Mouse (Mus musculus): ENCODE results near the gene Igflr1. TPM values are rescaled to one million over a fixed set of nuclear protein-coding genes. Genes with fewer than 3 reads are reported as not detected.

Igflr1 gene
- polyA plus RNA-seq, 1 experiment from 2014 or later: not detected

DNA sequence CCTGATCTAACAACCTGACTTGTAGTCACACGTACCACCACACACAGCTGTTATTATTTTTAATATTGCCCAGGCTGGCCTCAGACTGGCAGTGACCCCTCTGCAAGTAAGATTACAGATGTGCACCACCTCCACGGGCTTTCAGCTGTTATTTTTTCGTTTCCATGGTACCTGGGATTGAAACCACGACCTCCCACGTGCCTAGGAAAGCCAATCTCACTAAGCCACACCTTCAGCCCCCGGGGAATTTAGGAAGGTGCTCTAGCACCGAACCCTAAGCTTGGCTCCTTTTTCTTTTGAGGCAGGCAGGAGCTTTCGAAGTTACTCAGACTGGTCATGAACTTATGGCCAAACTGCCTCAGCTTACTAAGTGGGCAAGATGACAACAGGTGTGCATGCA lies 39.2 kb downstream of the Igflr1 start:
- no peak overlapping the region for H3K27ac ChIP-seq
- no peaks in the 10 kb centered on the region for H3K36me3 ChIP-seq (ENCODE audit: inconsistent target)
- H3K4me3 ChIP-seq (ENCODE audit: inconsistent target): no peak overlapping the region
- 46% methylated on average over 8 of the region's 8 CpGs for WGBS (ENCODE audit: missing documents)
- no peaks in the 10 kb centered on the region for H3K79me2 ChIP-seq (ENCODE audit: inconsistent target)

DNA sequence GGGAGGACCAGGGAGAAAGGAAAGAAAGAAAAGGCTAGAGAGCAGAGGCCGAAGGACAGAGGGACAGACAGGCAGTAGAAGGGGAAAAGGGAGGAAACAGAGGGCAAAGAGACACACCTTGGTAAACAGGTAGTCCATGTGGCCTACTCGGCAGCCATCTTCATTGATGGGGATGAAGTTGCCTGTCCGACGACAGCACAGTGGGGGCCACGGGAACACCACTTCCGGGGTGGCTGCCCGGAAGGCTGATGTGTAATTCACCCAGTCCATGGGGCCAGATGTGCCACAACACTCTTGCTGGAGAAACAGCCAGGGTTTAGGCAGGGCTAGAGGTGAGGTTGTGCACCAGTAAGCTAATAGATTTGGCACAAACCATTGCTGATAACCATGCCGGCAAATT lies 39.7 kb downstream of the Igflr1 start:
- no peak overlapping the region for H3K4me3 ChIP-seq (ENCODE audit: inconsistent target)
- no peaks in the 10 kb centered on the region for H3K79me2 ChIP-seq (ENCODE audit: inconsistent target)
- H3K36me3 ChIP-seq (ENCODE audit: inconsistent target): no peaks in the 10 kb centered on the region
- no peak overlapping the region for H3K27ac ChIP-seq
- WGBS (ENCODE audit: missing documents): 87% methylated on average over 8 of the region's 8 CpGs

DNA sequence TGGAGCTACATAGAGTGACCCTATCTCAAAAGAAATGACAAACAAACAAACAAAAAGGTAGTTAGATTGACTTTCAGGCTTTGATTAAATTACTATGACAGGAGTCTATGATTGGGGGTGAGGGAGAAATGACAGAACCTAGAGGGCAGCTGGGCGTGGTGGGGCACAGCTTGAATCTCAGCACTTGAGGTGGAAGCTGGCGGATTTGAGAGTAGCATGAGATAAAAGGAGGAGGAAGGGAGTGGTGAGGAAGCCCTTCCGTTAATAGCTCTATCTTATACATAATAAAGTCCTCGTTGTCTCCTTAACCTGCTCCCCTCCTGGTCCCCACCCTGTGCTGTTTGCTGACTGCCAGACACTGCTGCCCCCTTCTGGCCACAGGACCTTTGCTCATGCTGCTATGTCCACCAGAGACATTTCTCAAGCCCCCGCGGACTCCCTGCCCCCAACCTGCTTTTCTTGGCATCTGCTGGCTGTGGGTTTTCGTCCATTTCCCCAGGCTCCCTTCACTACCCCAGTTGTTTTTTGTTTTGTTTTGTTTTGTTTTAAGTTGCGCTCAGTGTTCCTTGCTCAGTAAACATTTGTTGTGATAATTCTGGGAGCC lies 42.6 kb downstream of the Igflr1 start:
- H3K79me2 ChIP-seq (ENCODE audit: inconsistent target): no peaks in the 10 kb centered on the region
- 31% methylated on average over 8 of the region's 8 CpGs for WGBS (ENCODE audit: missing documents)
- H3K4me3 ChIP-seq (ENCODE audit: inconsistent target): no peak overlapping the region
- no peak overlapping the region for H3K27ac ChIP-seq
- H3K36me3 ChIP-seq (ENCODE audit: inconsistent target): no peaks in the 10 kb centered on the region

DNA sequence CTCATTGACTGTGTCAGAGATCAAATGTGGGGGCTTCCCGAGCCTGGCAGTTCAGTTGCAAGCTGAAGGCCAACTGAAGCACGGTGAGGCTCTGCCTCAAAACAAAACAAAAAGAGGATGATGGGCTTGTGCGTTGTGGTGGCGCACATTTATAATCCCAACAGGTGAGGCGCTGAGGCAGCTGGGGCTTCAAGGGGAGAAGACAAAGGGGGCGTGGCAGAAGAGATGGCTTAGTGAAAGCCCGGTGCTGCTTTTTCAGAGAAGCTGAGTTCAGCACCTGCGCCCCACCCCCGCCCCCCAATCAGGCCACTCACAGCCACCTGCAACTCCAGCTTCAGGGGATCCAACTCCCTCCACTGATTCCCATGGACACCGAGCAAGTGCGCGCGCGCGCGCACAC lies 43.2 kb downstream of the Igflr1 start:
- WGBS (ENCODE audit: missing documents): 59% methylated on average over 16 of the region's 16 CpGs

DNA sequence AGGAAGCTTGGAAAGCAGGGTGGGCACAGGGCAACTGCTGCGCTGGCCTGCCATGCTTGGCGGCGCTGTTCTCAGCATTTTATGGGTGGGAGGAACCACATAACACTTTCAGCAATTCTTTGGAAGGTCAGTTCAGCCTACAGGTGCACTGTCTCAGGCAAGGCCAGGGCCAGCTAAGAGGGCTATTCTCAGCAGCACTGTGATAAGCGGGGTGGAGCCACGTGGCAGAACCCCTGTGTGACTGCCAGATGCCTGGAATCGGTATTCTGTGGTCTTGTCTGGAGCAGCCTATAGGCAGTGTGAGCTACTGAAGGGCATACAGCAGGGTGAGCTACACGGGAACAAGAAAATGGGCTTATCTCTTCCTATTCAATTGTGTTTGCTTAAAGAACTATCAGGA lies 44.8 kb downstream of the Igflr1 start:
- no peaks in the 10 kb centered on the region for H3K36me3 ChIP-seq (ENCODE audit: inconsistent target)
- H3K79me2 ChIP-seq (ENCODE audit: inconsistent target): no peaks in the 10 kb centered on the region
- 73% methylated on average over 7 of the region's 7 CpGs for WGBS (ENCODE audit: missing documents)
- no peak overlapping the region for H3K27ac ChIP-seq
- no peak overlapping the region for H3K4me3 ChIP-seq (ENCODE audit: inconsistent target)

More for the DNA sequence above, 43.2 kb downstream of the Igflr1 start:
- Histone ChIP-seq H3K79me2 (ENCODE audit: inconsistent target) (no peaks in the 10 kb centered on the region), H3K27ac (no peak overlapping the region), H3K4me3 (ENCODE audit: inconsistent target) (no peak overlapping the region), H3K36me3 (ENCODE audit: inconsistent target) (no peaks in the 10 kb centered on the region)

DNA sequence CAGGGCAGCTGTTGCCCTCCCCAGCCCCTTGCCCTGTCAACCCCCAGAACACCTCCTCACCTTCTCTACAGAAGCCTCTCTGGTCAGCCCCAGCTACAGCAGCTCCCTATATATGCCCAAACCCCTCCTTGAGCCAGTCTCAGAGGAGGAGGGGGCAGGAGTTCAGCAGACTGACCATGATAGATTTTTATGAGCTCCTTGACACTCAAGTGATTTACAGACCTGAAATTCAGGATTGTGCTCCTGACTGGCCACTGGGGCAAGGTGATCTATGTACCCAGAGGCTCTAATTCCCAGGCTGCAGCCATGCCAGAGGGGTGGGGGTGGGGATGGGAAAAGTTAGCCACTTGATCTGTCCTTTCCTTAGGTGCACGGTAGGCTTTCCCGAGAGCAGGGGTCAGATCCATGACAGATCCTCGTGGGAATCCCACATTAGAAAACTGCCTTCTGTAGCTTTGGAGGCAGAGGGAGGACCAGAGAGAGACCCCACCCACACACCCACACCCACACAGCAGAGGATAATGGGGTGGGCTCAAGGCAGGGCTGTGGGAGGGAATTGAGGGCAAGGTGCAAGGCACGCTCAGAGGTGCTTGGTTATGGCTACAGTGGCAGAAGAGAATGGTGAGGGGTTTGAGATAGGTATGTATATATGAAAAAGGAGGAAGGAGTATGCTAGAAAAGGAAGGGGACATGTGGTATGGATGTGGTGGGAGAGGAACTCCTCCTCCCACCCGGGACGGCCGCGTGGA lies 47.6 kb downstream of the Igflr1 start, which contains the start of gene Upk1a:
Gene Upk1a (minus strand): TSS at position 194 of the 749 bp plus-strand sequence.
- 92% methylated on average over 4 of the region's 8 CpGs for WGBS (ENCODE audit: missing documents)
- no peak within 1 kb of the TSS for H3K4me3 ChIP-seq (ENCODE audit: inconsistent target)

DNA sequence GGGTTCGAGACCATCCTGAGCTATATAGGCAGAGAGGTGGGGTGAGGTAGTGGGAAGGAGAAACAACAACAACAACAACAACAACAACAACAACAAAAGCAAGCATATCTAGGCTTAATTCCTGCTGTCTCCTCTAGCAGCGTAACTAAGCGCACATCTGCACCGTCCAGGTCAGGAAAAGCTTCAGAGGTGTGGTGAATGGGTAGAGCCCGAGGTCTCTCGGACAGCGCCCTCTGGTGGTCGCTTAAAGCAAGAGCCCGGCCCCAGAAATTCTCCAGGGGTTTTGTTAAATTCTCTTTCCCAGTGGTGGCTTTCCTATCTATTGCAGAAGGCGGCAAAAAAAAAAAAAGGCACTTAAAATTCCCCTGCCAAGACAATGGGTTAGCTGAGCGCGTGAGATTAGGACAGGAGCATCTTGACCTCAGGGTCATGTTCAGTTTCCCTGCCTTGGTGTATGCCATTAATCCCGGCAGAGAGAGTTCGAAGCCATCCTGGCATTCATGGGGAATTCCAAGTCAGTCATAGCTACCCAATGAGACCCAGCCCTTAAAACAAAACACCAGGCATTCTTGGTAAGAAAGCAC lies 48.4 kb downstream of the Igflr1 start:
- no peak overlapping the region for H3K4me3 ChIP-seq (ENCODE audit: inconsistent target)
- 20% methylated on average over 14 of the region's 14 CpGs for WGBS (ENCODE audit: missing documents)
- no peak overlapping the region for H3K27ac ChIP-seq
- peaks cover 28% of the 10 kb centered on the region for H3K36me3 ChIP-seq (ENCODE audit: inconsistent target)
- no peaks in the 10 kb centered on the region for H3K79me2 ChIP-seq (ENCODE audit: inconsistent target)

More for the DNA sequence above, 47.6 kb downstream of the Igflr1 start, which contains the start of gene Upk1a:
- no peaks in the 10 kb centered on the region for H3K79me2 ChIP-seq (ENCODE audit: inconsistent target)
- peaks cover 20% of the 10 kb centered on the region for H3K36me3 ChIP-seq (ENCODE audit: inconsistent target)
- no peak within 1 kb of the TSS for H3K27ac ChIP-seq

DNA sequence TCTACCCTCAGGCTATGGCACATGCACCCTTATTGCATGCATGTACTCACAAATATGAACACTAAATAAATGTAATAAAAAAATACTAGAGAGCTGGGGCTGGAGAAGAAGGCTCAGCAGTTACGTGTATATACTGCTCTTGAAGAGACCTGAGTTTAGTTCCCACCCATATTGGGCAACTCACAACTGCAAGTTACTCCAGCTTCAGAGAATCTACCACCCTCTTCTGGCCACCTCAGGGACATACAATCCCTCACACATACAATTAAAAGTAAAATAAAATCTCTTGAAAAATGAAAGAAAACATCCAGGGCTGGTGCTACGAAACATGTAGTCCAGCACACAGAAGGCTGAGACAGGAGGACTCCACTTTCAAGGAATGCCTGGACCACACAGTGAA lies 49.2 kb downstream of the Igflr1 start:
- Histone ChIP-seq H3K4me3 (ENCODE audit: inconsistent target) (no peak overlapping the region), H3K79me2 (ENCODE audit: inconsistent target) (peaks cover 2% of the 10 kb centered on the region; the same call in 1 of the 2 replicates), H3K27ac (no peak overlapping the region), H3K36me3 (ENCODE audit: inconsistent target) (peaks cover 36% of the 10 kb centered on the region)
- WGBS (ENCODE audit: missing documents): 47% methylated on average over 2 of the region's 2 CpGs

DNA sequence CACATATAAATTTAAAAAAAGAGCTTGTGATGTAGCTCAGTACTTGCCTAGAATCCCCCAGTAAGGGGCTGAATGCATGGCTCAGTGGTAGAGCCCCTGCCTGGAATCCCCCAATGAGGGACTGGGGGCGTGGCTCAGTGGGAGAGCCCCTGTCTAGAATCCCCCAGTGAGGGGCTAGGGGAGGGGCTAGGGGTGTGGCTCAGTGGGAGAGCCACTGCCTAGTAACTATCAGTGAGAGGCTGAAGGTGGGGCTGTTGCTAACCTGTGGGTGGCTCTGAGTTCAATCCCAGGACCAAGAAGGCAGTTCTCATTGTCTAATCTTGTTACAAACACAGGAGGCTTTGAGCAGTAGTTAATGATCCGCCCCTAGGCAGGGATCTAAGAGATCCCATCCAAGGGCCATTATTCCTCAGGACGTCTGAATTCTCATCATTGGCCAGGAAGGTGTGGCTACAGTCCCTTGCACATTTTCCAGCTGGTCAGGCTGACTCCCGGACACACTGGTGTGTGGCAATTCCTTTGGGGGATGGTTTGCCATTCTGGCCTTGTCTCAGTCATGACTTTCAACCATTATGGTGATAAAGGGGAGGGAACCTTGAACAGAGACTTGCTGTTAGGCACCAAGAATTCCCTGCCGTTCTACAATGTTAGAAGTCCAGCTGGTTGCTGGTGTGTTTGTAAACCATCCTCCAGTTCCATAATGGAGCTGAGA lies 50.0 kb downstream of the Igflr1 start:
- Histone ChIP-seq H3K79me2 (ENCODE audit: inconsistent target) (peaks cover 7% of the 10 kb centered on the region; the same call in 1 of the 2 replicates), H3K36me3 (ENCODE audit: inconsistent target) (peaks cover 39% of the 10 kb centered on the region), H3K4me3 (ENCODE audit: inconsistent target) (no peak overlapping the region), H3K27ac (no peak overlapping the region)
- WGBS (ENCODE audit: missing documents): 78% methylated on average over 5 of the region's 5 CpGs

Other genes starting within 250 kb of the Igflr1 start
- 0.33 to 0.57 TPM (median 0.33 TPM) in 3 replicates for gene E130208F15Rik, start 243.7 kb upstream of the Igflr1 start, polyA plus RNA-seq (2018)
- 4.6 to 6.7 TPM (median 5.0 TPM) in 3 replicates for gene Sdhaf1, start 241.5 kb upstream of the Igflr1 start, polyA plus RNA-seq (2018)
- 0.07 TPM in 1 of 3 replicates, not detected in the others for gene Lrfn3, start 202.7 kb upstream of the Igflr1 start, polyA plus RNA-seq (2018)
- gene Tyrobp, start 151.7 kb upstream of the Igflr1 start, polyA plus RNA-seq (2018): 2,505 to 4,301 TPM (median 3,819 TPM) in 3 replicates
- gene Hcst, start 145.6 kb upstream of the Igflr1 start, polyA plus RNA-seq (2018): 9.3 to 40.5 TPM (median 34.0 TPM) in 3 replicates
- 3.2 to 8.3 TPM (median 6.3 TPM) in 3 replicates for gene Nfkbid, start 143.7 kb upstream of the Igflr1 start, polyA plus RNA-seq (2018)
- 0.67 to 1.3 TPM (median 0.75 TPM) in 3 replicates for gene Aplp1, start 119.9 kb upstream of the Igflr1 start, polyA plus RNA-seq (2018)
- not detected in 3 replicates for gene Kirrel2, start 107.7 kb upstream of the Igflr1 start, polyA plus RNA-seq (2018)
- not detected in 3 replicates for gene Nphs1, start 107.1 kb upstream of the Igflr1 start, polyA plus RNA-seq (2018)
- not detected in 3 replicates for gene Prodh2, start 71.8 kb upstream of the Igflr1 start, polyA plus RNA-seq (2018)
- gene Arhgap33, start 30.4 kb upstream of the Igflr1 start, polyA plus RNA-seq (2018): 0.09 to 0.30 TPM (median 0.16 TPM) in 3 replicates
- 3.0 to 7.5 TPM (median 3.9 TPM) in 3 replicates for gene Hspb6, start 13.2 kb upstream of the Igflr1 start, polyA plus RNA-seq (2018)
- 1.8 to 5.6 TPM (median 2.0 TPM) in 3 replicates for gene Proser3, start 13.1 kb upstream of the Igflr1 start, polyA plus RNA-seq (2018)
- gene Lin37, start 5.6 kb upstream of the Igflr1 start, polyA plus RNA-seq (2018): 18.0 to 27.7 TPM (median 25.4 TPM) in 3 replicates
- 61.4 to 79.9 TPM (median 65.3 TPM) in 3 replicates for gene U2af1l4, start 2.1 kb upstream of the Igflr1 start, polyA plus RNA-seq (2018)
- gene Gm49396, start 2.1 kb upstream of the Igflr1 start, polyA plus RNA-seq (2018): 0.69 to 3.4 TPM (median 0.84 TPM) in 3 replicates
- gene Psenen, start 1.8 kb upstream of the Igflr1 start, polyA plus RNA-seq (2018): 123 to 220 TPM (median 157 TPM) in 3 replicates
- gene Kmt2b, start 23.3 kb downstream of the Igflr1 start, polyA plus RNA-seq (2018): 13.9 to 35.4 TPM (median 16.1 TPM) in 3 replicates
- gene Zbtb32, start 33.5 kb downstream of the Igflr1 start, polyA plus RNA-seq (2018): 0.14 TPM in 1 of 3 replicates, not detected in the others
- 0.46 TPM in 1 of 3 replicates, not detected in the others for gene Upk1a, start 47.4 kb downstream of the Igflr1 start, polyA plus RNA-seq (2018)
- gene Cox6b1, start 60.7 kb downstream of the Igflr1 start, polyA plus RNA-seq (2018): 333 to 597 TPM (median 504 TPM) in 3 replicates
- gene Etv2, start 70.4 kb downstream of the Igflr1 start, polyA plus RNA-seq (2018): not detected in 3 replicates
- gene Rbm42, start 84.9 kb downstream of the Igflr1 start, polyA plus RNA-seq (2018): 49.7 to 73.5 TPM (median 66.3 TPM) in 3 replicates
- gene Haus5, start 99.6 kb downstream of the Igflr1 start, polyA plus RNA-seq (2018): 4.8 to 11.7 TPM (median 6.3 TPM) in 3 replicates
- gene Pmis2, start 106.2 kb downstream of the Igflr1 start, polyA plus RNA-seq (2018): not detected in 3 replicates
- gene 2200002J24Rik, start 133.5 kb downstream of the Igflr1 start, polyA plus RNA-seq (2018): not detected in 3 replicates
- gene Atp4a, start 146.8 kb downstream of the Igflr1 start, polyA plus RNA-seq (2018): not detected in 3 replicates
- 24.1 to 98.6 TPM (median 72.6 TPM) in 3 replicates for gene Tmem147, start 164.1 kb downstream of the Igflr1 start, polyA plus RNA-seq (2018)
- gene Gapdhs, start 178.3 kb downstream of the Igflr1 start, polyA plus RNA-seq (2018): not detected in 3 replicates
- gene Sbsn, start 186.0 kb downstream of the Igflr1 start, polyA plus RNA-seq (2018): 0.54 to 2.3 TPM (median 1.5 TPM) in 3 replicates
- 0.37 TPM in 1 of 3 replicates, not detected in the others for gene Dmkn, start 198.3 kb downstream of the Igflr1 start, polyA plus RNA-seq (2018)
- gene Krtdap, start 222.5 kb downstream of the Igflr1 start, polyA plus RNA-seq (2018): not detected in 3 replicates

Data from macrophage (primary cell).